Mouse (Mus musculus) CH12.LX (cell line): ENCODE measurements around the gene Eepd1. TPM values are rescaled to one million over a fixed set of nuclear protein-coding genes. Genes with fewer than 3 reads are reported as not detected.

ENCODE experiments used
- DNase-seq: peaks from one replicate; pipeline ENCODE4 v3.0.0-alpha.2; 2013; ENCODE audit errors: extremely low read depth
- H3K27ac ChIP-seq: 2 replicates; pipeline ENCODE4 v1.5.1; 2012; ENCODE audit warnings: low read depth, mild to moderate bottlenecking, control low read depth, moderate library complexity; ENCODE audit not compliant: insufficient read depth
- H3K27me3 ChIP-seq: replicated peaks from 2 replicates; pipeline ENCODE3; 2012; ENCODE audit warnings: inconsistent platforms
- H3K36me3 ChIP-seq, 2 experiments: replicated peaks in 1 of 2; 2 replicates each; pipeline versions ENCODE3 to v1.6.1; 2012; ENCODE audit warnings: inconsistent platforms in 1 of 2, low read length in 1 of 2, mild to moderate bottlenecking in 1 of 2, mixed read lengths in 1 of 2, moderate library complexity in 1 of 2; ENCODE audit not compliant: control insufficient read depth in 1 of 2, insufficient read depth in 1 of 2
- H3K4me1 ChIP-seq, 2 experiments: 2 replicates each; pipeline ENCODE4 v1.6.1; 2012; ENCODE audit warnings: inconsistent platforms in 1 of 2, moderate library complexity in 1 of 2; ENCODE audit not compliant: insufficient read depth in 2 of 2, control insufficient read depth in 1 of 2
- H3K4me2 ChIP-seq: 2 replicates; pipeline ENCODE4 v1.6.1; 2012; ENCODE audit warnings: low read depth, mild to moderate bottlenecking, control low read depth; ENCODE audit not compliant: poor library complexity, insufficient read depth, severe bottlenecking
- H3K4me3 ChIP-seq, 3 experiments: fragments of 150-350 bp in 1 of 3; sonication (generic) in 1 of 3; replicated peaks in 1 of 3; 2 replicates each; pipeline versions ENCODE3 to v1.5.1; 2011 to 2012; ENCODE audit warnings: low read depth in 2 of 3, low read length in 2 of 3, mild to moderate bottlenecking in 2 of 3, moderate library complexity in 2 of 3, control low read depth in 1 of 3, improper control_type of control experiment in 1 of 3, inconsistent platforms in 1 of 3, mixed read lengths in 1 of 3; ENCODE audit not compliant: poor library complexity in 1 of 3
- H3K79me2 ChIP-seq: replicated peaks from 2 replicates; pipeline ENCODE4 v1.6.1; 2012; ENCODE audit warnings: mild to moderate bottlenecking, moderate library complexity; ENCODE audit not compliant: control insufficient read depth, poor library complexity, insufficient read depth, severe bottlenecking; ENCODE audit errors: extremely low read depth
- H3K9ac ChIP-seq: 2 replicates; pipeline ENCODE4 v1.6.1; 2012; ENCODE audit warnings: low read depth, mild to moderate bottlenecking, control low read depth, moderate library complexity; ENCODE audit not compliant: insufficient read depth
- H3K9me3 ChIP-seq: replicated peaks from 2 replicates; pipeline ENCODE3; 2012; ENCODE audit warnings: low read length, inconsistent platforms, mixed read lengths
- E2F4 ChIP-seq: IDR thresholded peaks from 2 replicates; pipeline ENCODE4 v1.6.1; 2011; ENCODE audit warnings: low read depth, low read length, improper control_type of control experiment; ENCODE audit not compliant: insufficient replicate concordance
- EP300 ChIP-seq: IDR thresholded peaks from 2 replicates; pipeline ENCODE4 v1.6.1; 2011; ENCODE audit warnings: low read length, improper control_type of control experiment
- ETS1 ChIP-seq: conservative IDR thresholded peaks from 2 replicates; pipeline ENCODE4 v1.6.1; 2012; ENCODE audit warnings: low read depth, mild to moderate bottlenecking, inconsistent platforms, low read length, improper control_type of control experiment, moderate library complexity
- GABPA ChIP-seq: IDR thresholded peaks from 2 replicates; pipeline ENCODE4 v1.6.1; 2012; ENCODE audit warnings: low read depth, low read length, improper control_type of control experiment, inconsistent platforms; ENCODE audit not compliant: insufficient replicate concordance
- JUN ChIP-seq: IDR thresholded peaks from 2 replicates; pipeline ENCODE4 v1.6.1; 2011; ENCODE audit warnings: low read depth, mild to moderate bottlenecking, low read length, improper control_type of control experiment, moderate library complexity; ENCODE audit not compliant: insufficient read depth
- KAT2A ChIP-seq: IDR thresholded peaks from 2 replicates; pipeline ENCODE4 v1.6.1; 2012; ENCODE audit warnings: low read length, improper control_type of control experiment, inconsistent platforms; ENCODE audit not compliant: insufficient replicate concordance
- MAFK ChIP-seq: IDR thresholded peaks from 2 replicates; pipeline ENCODE4 v1.6.1; 2011; ENCODE audit warnings: low read length, improper control_type of control experiment; ENCODE audit not compliant: insufficient replicate concordance
- MAX ChIP-seq: IDR thresholded peaks from 2 replicates; pipeline ENCODE4 v1.6.1; 2011; ENCODE audit warnings: low read length, improper control_type of control experiment
- MEF2A ChIP-seq: IDR thresholded peaks from 2 replicates; pipeline ENCODE4 v1.6.1; 2014; ENCODE audit warnings: low read depth, mild to moderate bottlenecking, inconsistent platforms, low read length, improper control_type of control experiment, borderline replicate concordance
- MYC ChIP-seq: IDR thresholded peaks from 2 replicates; pipeline ENCODE4 v1.6.1; 2011; ENCODE audit warnings: low read depth, mild to moderate bottlenecking, improper control_type of control experiment, low read length
- NELFE ChIP-seq: IDR thresholded peaks from 2 replicates; pipeline ENCODE4 v1.6.1; 2011; ENCODE audit warnings: low read depth, low read length, improper control_type of control experiment
- PAX5 ChIP-seq: IDR thresholded peaks from 2 replicates; pipeline ENCODE4 v1.6.1; 2012; ENCODE audit warnings: low read length, inconsistent platforms, mixed read lengths
- POLR2AphosphoS2 ChIP-seq: IDR thresholded peaks from 2 replicates; pipeline ENCODE4 v1.6.1; 2011; ENCODE audit warnings: low read depth, low read length, improper control_type of control experiment
- RAD21 ChIP-seq: IDR thresholded peaks from 2 replicates; pipeline ENCODE4 v1.6.1; 2011; ENCODE audit warnings: low read depth, mild to moderate bottlenecking, low read length, improper control_type of control experiment, moderate library complexity
- RCOR1 ChIP-seq: conservative IDR thresholded peaks from 2 replicates; pipeline ENCODE4 v1.6.1; 2012; ENCODE audit warnings: low read depth, mild to moderate bottlenecking, inconsistent platforms, low read length, improper control_type of control experiment
- TBP ChIP-seq: conservative IDR thresholded peaks from 2 replicates; pipeline ENCODE4 v1.6.1; 2011; ENCODE audit warnings: low read depth, low read length, improper control_type of control experiment
- UBTF ChIP-seq: IDR thresholded peaks from 2 replicates; pipeline ENCODE4 v1.6.1; 2012; ENCODE audit warnings: low read depth, mild to moderate bottlenecking, inconsistent platforms, low read length, improper control_type of control experiment, moderate library complexity
- USF2 ChIP-seq: conservative IDR thresholded peaks from 2 replicates; pipeline ENCODE4 v1.6.1; 2011; ENCODE audit warnings: low read depth, low read length, improper control_type of control experiment
- ZC3H11A ChIP-seq: IDR thresholded peaks from 2 replicates; pipeline ENCODE4 v1.6.1; 2012; ENCODE audit warnings: low read depth, mild to moderate bottlenecking, inconsistent platforms, low read length, improper control_type of control experiment
- ZKSCAN1 ChIP-seq: IDR thresholded peaks from 2 replicates; pipeline ENCODE4 v1.6.1; 2012; ENCODE audit warnings: low read depth, inconsistent platforms, low read length, improper control_type of control experiment, borderline replicate concordance
- ZMIZ1 ChIP-seq: IDR thresholded peaks from 2 replicates; pipeline ENCODE4 v1.6.1; 2012; ENCODE audit warnings: low read depth, mild to moderate bottlenecking, inconsistent platforms, low read length, improper control_type of control experiment
- ZNF384 ChIP-seq: IDR thresholded peaks from 2 replicates; pipeline ENCODE4 v1.6.1; 2012; ENCODE audit warnings: low read depth, low read length, improper control_type of control experiment, inconsistent platforms
- dilution Hi-C: fragments of 300-500 bp; cut with MboI; formaldehyde crosslinking; loops from 2 replicates; pipeline ENCODE4 v1.14.3; 2020; ENCODE audit warnings: low sequenced_read_pairs; ENCODE audit not compliant: extremely low pct_unique_long_range_greater_than_20kb, extremely low pct_ligation_motif_present
- in situ Hi-C: fragments of 300-500 bp; cut with MboI; formaldehyde crosslinking; loops from 3 replicates; pipeline ENCODE4 v1.14.3; 2019; ENCODE audit warnings: low sequenced_read_pairs, low pct_ligation_motif_present, low pct_unique_long_range_greater_than_20kb, mixed read lengths
- polyA plus RNA-seq: library from polyadenylated mRNA; unstranded; fragments of >175 nt; gene quantifications from 2 replicates; pipeline ENCODE4 v1.2.1, GENCODE M21; 2012; ENCODE audit warnings: low read depth; ENCODE audit not compliant: insufficient read length
- total RNA-seq, 2 experiments: library from RNA; depleted of rRNA; stranded (reverse); fragments of 300-350 nt in 1 of 2; fragments of >200 nt in 1 of 2; gene quantifications; 2 replicates each; pipeline ENCODE4 v1.2.3; 2012 to 2014

Eepd1 gene
- total and polyA plus RNA-seq, 3 experiments, result 1.3 to 2.5 (median 2.2) TPM

DNA sequence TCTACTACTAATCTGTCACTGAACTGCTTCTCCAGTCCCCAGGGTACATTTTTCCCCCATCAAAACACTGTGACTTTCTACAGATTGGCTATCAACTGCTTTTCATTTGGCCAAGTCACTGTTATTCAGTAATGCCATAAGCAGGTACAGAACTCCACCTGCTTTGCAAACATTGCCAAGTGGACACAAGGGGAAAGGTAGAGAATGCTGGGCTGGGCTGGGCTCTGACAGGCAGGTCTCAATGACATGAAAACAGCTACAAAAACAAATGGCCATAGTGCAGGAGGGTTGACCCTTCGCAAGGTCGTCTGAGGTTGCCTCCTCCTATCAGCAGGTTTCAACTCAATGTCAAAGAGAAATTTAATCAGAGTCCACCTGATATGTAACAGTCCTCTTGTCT lies 26.3 kb upstream of the Eepd1 start:
- in situ Hi-C loops, result no loop called here
- dilution Hi-C loops, result no loop called here
- H3K9me3 ChIP-seq, result no peaks in the 10 kb centered on the region
- H3K36me3 ChIP-seq, result no peaks in the 10 kb centered on the region
- H3K9ac ChIP-seq, result no peak overlapping the region
- H3K4me3 ChIP-seq, result no peak overlapping the region
- H3K4me2 ChIP-seq, result no peak overlapping the region
- no peak for DNase-seq
- H3K4me1 ChIP-seq, result no peaks in the 10 kb centered on the region
- H3K79me2 ChIP-seq, result no peaks in the 10 kb centered on the region
- no peak for TF ChIP-seq JUN
- no peak for TF ChIP-seq ZKSCAN1
- no peak for TF ChIP-seq RCOR1
- TF ChIP-seq ZMIZ1, result no peak
- TF ChIP-seq ETS1, result no peak
- TF ChIP-seq MAFK, result no peak
- TF ChIP-seq TBP, result no peak
- no peak for TF ChIP-seq NELFE
- TF ChIP-seq, all 38 proteins: peak for 0
- Histone ChIP-seq H3K27ac (no peak overlapping the region), H3K27me3 (no peaks in the 10 kb centered on the region)

DNA sequence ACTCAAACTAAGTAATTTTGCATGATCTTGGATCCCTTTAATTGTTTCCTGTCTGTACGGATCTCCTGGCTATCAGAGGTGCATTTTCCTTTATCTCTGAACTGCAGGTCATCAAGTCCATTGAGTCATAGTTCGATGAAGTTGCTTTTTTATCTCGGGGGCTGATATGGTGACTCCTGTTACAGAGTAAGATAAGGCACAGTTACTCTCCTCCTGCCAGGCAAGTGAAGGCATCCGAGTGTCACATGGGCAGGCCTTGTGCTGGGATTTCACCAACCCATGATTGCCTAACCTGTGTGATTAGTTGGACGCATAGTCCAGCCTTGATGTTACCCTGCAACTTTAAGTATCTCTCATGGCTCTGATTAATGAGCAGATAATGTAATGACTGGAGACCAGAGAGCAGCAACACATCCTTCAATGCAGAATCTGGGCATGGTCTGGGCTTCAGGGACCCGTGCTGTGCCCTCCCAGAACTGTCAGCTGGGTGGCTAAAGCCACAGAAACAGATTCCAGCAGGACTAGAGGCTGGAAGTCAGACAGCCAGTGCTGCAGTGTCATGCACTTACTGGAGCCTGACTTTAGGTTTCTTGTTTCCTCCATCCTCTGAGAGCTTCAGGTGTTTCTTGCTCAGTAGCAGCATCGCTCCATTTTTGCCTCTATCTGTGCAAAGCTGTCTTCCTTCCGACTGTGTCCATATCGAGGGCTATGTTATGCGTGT lies 20.4 kb upstream of the Eepd1 start:
- in situ Hi-C loops (no loop called here), dilution Hi-C loops (no loop called here)
- Histone ChIP-seq H3K27ac (no peak overlapping the region), H3K36me3 (no peaks in the 10 kb centered on the region), H3K79me2 (no peaks in the 10 kb centered on the region), H3K4me3 (no peak overlapping the region), H3K27me3 (no peaks in the 10 kb centered on the region), H3K4me2 (no peak overlapping the region), H3K9ac (no peak overlapping the region), H3K9me3 (no peaks in the 10 kb centered on the region), H3K4me1 (peaks cover 0 to 3% of the 10 kb centered on the region in 2 experiments; a peak in 1 of 4 replicates)
- no peak for TF ChIP-seq ZC3H11A
- no peak for TF ChIP-seq UBTF
- TF ChIP-seq MEF2A, result no peak
- TF ChIP-seq E2F4, result no peak
- no peak for TF ChIP-seq GABPA
- TF ChIP-seq ZNF384, result no peak
- TF ChIP-seq EP300, result no peak
- no peak for TF ChIP-seq MAX
- TF ChIP-seq MAFK, result no peak
- TF ChIP-seq KAT2A, result no peak
- no peak for TF ChIP-seq POLR2AphosphoS2
- no peak for TF ChIP-seq RAD21
- no peak for TF ChIP-seq PAX5
- TF ChIP-seq USF2, result no peak
- TF ChIP-seq RCOR1, result no peak
- TF ChIP-seq MYC, result no peak
- no peak for TF ChIP-seq NELFE
- TF ChIP-seq ZKSCAN1, result no peak
- TF ChIP-seq ETS1, result no peak
- DNase-seq, result no peak
